Mouse (Mus musculus): ENCODE measurements around the gene Mcm9. TPM values are rescaled to one million over a fixed set of nuclear protein-coding genes. Genes with fewer than 3 reads are reported as not detected.
"Not testable (repeated sequence)": the region's sequence is repeated elsewhere in the genome, so short reads cannot be mapped to it uniquely, and the experiment has no call there.

Gene Mcm9
- polyA plus RNA-seq, 1 experiment from 2014 or later = 9.6 TPM

GRCm38 (mm10) chr10:53499518-53499917 is 130.7 kb downstream of the Mcm9 start:
- no peaks in the 10 kb centered on the region for H3K4me1 ChIP-seq (ENCODE audit: control insufficient read depth, insufficient read depth, low read length)
- DNase-seq (ENCODE audit: low spot score) (no peak), ATAC-seq (ENCODE audit: low read depth) (no peak)
- no peaks in the 10 kb centered on the region for H3K9me3 ChIP-seq (ENCODE audit: control insufficient read depth, low read length)
- H3K27me3 ChIP-seq (replicated peaks; ENCODE audit: control insufficient read depth, insufficient read depth, low read length) = no peaks in the 10 kb centered on the region
- H3K36me3 ChIP-seq (ENCODE audit: control insufficient read depth, insufficient read depth, low read length) = no peaks in the 10 kb centered on the region
- H3K4me2 ChIP-seq (ENCODE audit: low read depth, low read length) = no peak overlapping the region
- no peak overlapping the region for H3K4me3 ChIP-seq (ENCODE audit: low read depth, low read length)
- H3K9ac ChIP-seq (ENCODE audit: low read depth, low read length) = no peak overlapping the region
- no peak overlapping the region for H3K27ac ChIP-seq (replicated peaks; ENCODE audit: low read depth, low read length)

GRCm38 (mm10) chr10:53495349-53495748 is 134.9 kb downstream of the Mcm9 start:
- 96% methylated on average over 3 of the region's 3 CpGs for WGBS
- not testable (repeated sequence) for H3K9ac ChIP-seq (ENCODE audit: low read depth, low read length); DNase-seq (ENCODE audit: low spot score); H3K4me3 ChIP-seq (ENCODE audit: low read depth, low read length); H3K4me2 ChIP-seq (ENCODE audit: low read depth, low read length); H3K27ac ChIP-seq (replicated peaks; ENCODE audit: low read depth, low read length); ATAC-seq (ENCODE audit: low read depth); H3K4me1 ChIP-seq (ENCODE audit: control insufficient read depth, insufficient read depth, low read length); H3K36me3 ChIP-seq (ENCODE audit: control insufficient read depth, insufficient read depth, low read length); H3K9me3 ChIP-seq (ENCODE audit: control insufficient read depth, low read length); H3K27me3 ChIP-seq (replicated peaks; ENCODE audit: control insufficient read depth, insufficient read depth, low read length)

- no peak overlapping the region for H3K4me2 ChIP-seq (ENCODE audit: low read depth, low read length)
- H3K4me3 ChIP-seq (ENCODE audit: low read depth, low read length) = no peak overlapping the region
- no peak overlapping the region for H3K9ac ChIP-seq (ENCODE audit: low read depth, low read length)
- H3K27me3 ChIP-seq (replicated peaks; ENCODE audit: control insufficient read depth, insufficient read depth, low read length) = no peaks in the 10 kb centered on the region
- no peaks in the 10 kb centered on the region for H3K4me1 ChIP-seq (ENCODE audit: control insufficient read depth, insufficient read depth, low read length)
- H3K27ac ChIP-seq (replicated peaks; ENCODE audit: low read depth, low read length) = no peak overlapping the region
- H3K9me3 ChIP-seq (ENCODE audit: control insufficient read depth, low read length) = no peaks in the 10 kb centered on the region
- WGBS = 92% methylated on average over 13 of the region's 13 CpGs
- H3K36me3 ChIP-seq (ENCODE audit: control insufficient read depth, insufficient read depth, low read length) = no peaks in the 10 kb centered on the region
- no peak for ATAC-seq (ENCODE audit: low read depth)
- DNase-seq (ENCODE audit: low spot score) = no peak
Observed at GRCm38 (mm10) chr10:53493954-53494353, 136.3 kb downstream of the Mcm9 start.

Other genes with a start within 250 kb of the Mcm9 start
- 94.9 and 102 TPM in 2 replicates for gene Asf1a, start 33.7 kb downstream of the Mcm9 start, polyA plus RNA-seq (2014; fragmentation: Nextera tagmentation; extraction: Ambion mirVana)
- 4.3 and 5.4 TPM in 2 replicates for gene Fam184a, start 120.7 kb upstream of the Mcm9 start, polyA plus RNA-seq (2014; fragmentation: Nextera tagmentation; extraction: Ambion mirVana)